Mouse (Mus musculus) liver, adult 2 months (tissue): ENCODE results near the gene Slc22a15. TPM values are rescaled to one million over a fixed set of nuclear protein-coding genes. Genes with fewer than 3 reads are reported as not detected.

ENCODE experiments used
- DNase-seq: peaks from one replicate; pipeline ENCODE4 v3.0.0-alpha.2; 2011; ENCODE audit warnings: low read depth, low spot score; ENCODE audit errors: extremely low read depth
- H3K27ac ChIP-seq: fragments of 200-500 bp; replicated peaks from 2 replicates; pipeline ENCODE4 v1.5.1; 2012; ENCODE audit warnings: low read depth, mild to moderate bottlenecking, control low read depth, inconsistent platforms, low read length; ENCODE audit not compliant: insufficient read depth
- H3K27me3 ChIP-seq: fragments of 200-500 bp; 2 replicates; pipeline ENCODE4 v1.6.1; 2012; ENCODE audit warnings: mild to moderate bottlenecking, moderate library complexity, low read length, inconsistent platforms; ENCODE audit not compliant: control insufficient read depth, insufficient read depth
- H3K36me3 ChIP-seq: fragments of 200-500 bp; 2 replicates; pipeline ENCODE4 v1.6.1; 2012; ENCODE audit warnings: low read length, inconsistent platforms; ENCODE audit not compliant: control insufficient read depth, insufficient read depth
- H3K4me1 ChIP-seq: fragments of 200-500 bp; 2 replicates; pipeline ENCODE4 v1.6.1; 2011; ENCODE audit warnings: low read length; ENCODE audit not compliant: control insufficient read depth, insufficient read depth
- H3K4me3 ChIP-seq: fragments of 200-500 bp; 2 replicates; pipeline ENCODE4 v1.5.1; 2011; ENCODE audit warnings: low read depth, mild to moderate bottlenecking, control low read depth, low read length, moderate library complexity; ENCODE audit not compliant: insufficient read depth
- H3K79me2 ChIP-seq: fragments of 200-500 bp; 2 replicates; pipeline ENCODE4 v1.6.1; 2012; ENCODE audit warnings: inconsistent platforms, mild to moderate bottlenecking, low read length, moderate library complexity; ENCODE audit not compliant: control insufficient read depth, insufficient read depth
- H3K9ac ChIP-seq: fragments of 200-500 bp; 2 replicates; pipeline ENCODE4 v1.6.1; 2012; ENCODE audit warnings: low read depth, mild to moderate bottlenecking, control low read depth, inconsistent platforms, low read length
- CTCF ChIP-seq: fragments of 200-500 bp; IDR thresholded peaks from 2 replicates; pipeline ENCODE4 v1.5.1; 2011; ENCODE audit warnings: low read depth, low read length, control low read depth
- POLR2A ChIP-seq: fragments of 200-500 bp; IDR thresholded peaks from 2 replicates; pipeline ENCODE4 v1.6.1; 2011; ENCODE audit warnings: low read length, control low read depth; ENCODE audit not compliant: insufficient read depth; ENCODE audit errors: extremely low read depth
- WGBS: fragments of 180-500 bp; shearing (Covaris S2); methylation state at CpG from one replicate; pipeline ENCODE4 v1.1.7; 2018; 5-methylcytosine and 5-hydroxymethylcytosine counted together
- polyA plus RNA-seq: library from polyadenylated mRNA; depleted of rRNA; stranded (reverse); fragments of >200 nt; gene quantifications from 2 replicates; pipeline ENCODE4 v1.2.3, GENCODE M21; 2012
- total RNA-seq: library from RNA; depleted of rRNA; stranded (reverse); fragments of >200 nt; gene quantifications from 2 replicates; pipeline ENCODE4 v1.2.3, GENCODE M21; 2014

Slc22a15 gene
- total and polyA plus RNA-seq, 2 experiments = 3.5 to 5.8 TPM

GRCm38 (mm10) chr3:101902344-101902743, 21.9 kb downstream of the Slc22a15 start:
- Histone ChIP-seq H3K36me3 (no peaks in the 10 kb centered on the region), H3K9ac (no peak overlapping the region), H3K27ac (no peak overlapping the region), H3K79me2 (no peaks in the 10 kb centered on the region), H3K27me3 (no peaks in the 10 kb centered on the region), H3K4me3 (no peak overlapping the region), H3K4me1 (no peaks in the 10 kb centered on the region)
- DNase-seq = no peak
- TF ChIP-seq CTCF (no peak), POLR2A (no peak)
- 74% methylated on average over 7 of the region's 7 CpGs for WGBS

- WGBS = 68% methylated on average over 15 of the region's 15 CpGs
- DNase-seq = peak; percentile 33
- Histone ChIP-seq H3K4me3 (no peak overlapping the region), H3K36me3 (no peaks in the 10 kb centered on the region), H3K27me3 (no peaks in the 10 kb centered on the region), H3K4me1 (no peaks in the 10 kb centered on the region), H3K27ac (no peak overlapping the region), H3K9ac (no peak overlapping the region), H3K79me2 (no peaks in the 10 kb centered on the region)
- no peak for TF ChIP-seq CTCF
- no peak for TF ChIP-seq POLR2A
Measured at GRCm38 (mm10) chr3:101897377-101897974, 26.8 kb downstream of the Slc22a15 start.

GRCm38 (mm10) chr3:101896893-101897292, 27.4 kb downstream of the Slc22a15 start:
- TF ChIP-seq POLR2A (no peak), CTCF (peak; percentile 92)
- no peaks in the 10 kb centered on the region for H3K36me3 ChIP-seq
- peak; percentile 65 for DNase-seq
- H3K4me1 ChIP-seq = no peaks in the 10 kb centered on the region
- no peak overlapping the region for H3K27ac ChIP-seq
- no peak overlapping the region for H3K4me3 ChIP-seq
- 47% methylated on average over 9 of the region's 9 CpGs for WGBS
- no peaks in the 10 kb centered on the region for H3K27me3 ChIP-seq
- H3K9ac ChIP-seq = no peak overlapping the region
- no peaks in the 10 kb centered on the region for H3K79me2 ChIP-seq

GRCm38 (mm10) chr3:101895376-101895910, 28.8 kb downstream of the Slc22a15 start:
- TF ChIP-seq POLR2A (no peak), CTCF (no peak)
- no peaks in the 10 kb centered on the region for H3K36me3 ChIP-seq
- H3K9ac ChIP-seq = no peak overlapping the region
- no peaks in the 10 kb centered on the region for H3K27me3 ChIP-seq
- no peaks in the 10 kb centered on the region for H3K4me1 ChIP-seq
- no peaks in the 10 kb centered on the region for H3K79me2 ChIP-seq
- no peak overlapping the region for H3K4me3 ChIP-seq
- no peak overlapping the region for H3K27ac ChIP-seq
- DNase-seq = no peak
- WGBS = 87% methylated on average over 7 of the region's 7 CpGs

GRCm38 (mm10) chr3:101885591-101885990, 38.7 kb downstream of the Slc22a15 start:
- Histone ChIP-seq H3K4me1 (peaks cover 2% of the 10 kb centered on the region), H3K27me3 (no peaks in the 10 kb centered on the region), H3K79me2 (no peaks in the 10 kb centered on the region), H3K36me3 (no peaks in the 10 kb centered on the region), H3K4me3 (no peak overlapping the region), H3K9ac (no peak overlapping the region), H3K27ac (no peak overlapping the region)
- DNase-seq = no peak
- 81% methylated on average over 3 of the region's 3 CpGs for WGBS
- no peak for TF ChIP-seq CTCF

GRCm38 (mm10) chr3:101885041-101885440, 39.2 kb downstream of the Slc22a15 start:
- H3K27me3 ChIP-seq = no peaks in the 10 kb centered on the region
- H3K27ac ChIP-seq = no peak overlapping the region
- no peaks in the 10 kb centered on the region for H3K79me2 ChIP-seq
- no peaks in the 10 kb centered on the region for H3K36me3 ChIP-seq
- 66% methylated on average over 4 of the region's 4 CpGs for WGBS
- TF ChIP-seq CTCF (no peak), POLR2A (no peak)
- H3K4me1 ChIP-seq = peaks cover 2% of the 10 kb centered on the region
- H3K9ac ChIP-seq = no peak overlapping the region
- H3K4me3 ChIP-seq = no peak overlapping the region
- DNase-seq = no peak
